Mouse (Mus musculus) small intestine, adult 2 months (tissue): ENCODE data around the gene Dock2.

ENCODE experiments used
- CTCF ChIP-seq: fragments of 200-500 bp; IDR thresholded peaks from 2 replicates; pipeline ENCODE4 v1.5.1; 2012; ENCODE audit warnings: low read depth, mild to moderate bottlenecking, control low read depth, inconsistent platforms, low read length, moderate library complexity, mixed read lengths; ENCODE audit not compliant: insufficient replicate concordance, insufficient read length; ENCODE audit errors: extremely low read depth
- POLR2A ChIP-seq: fragments of 200-500 bp; IDR thresholded peaks from 2 replicates; pipeline ENCODE4 v1.6.1; 2012; ENCODE audit warnings: low read depth, mild to moderate bottlenecking, control low read depth, inconsistent platforms, low read length, moderate library complexity

DNA sequence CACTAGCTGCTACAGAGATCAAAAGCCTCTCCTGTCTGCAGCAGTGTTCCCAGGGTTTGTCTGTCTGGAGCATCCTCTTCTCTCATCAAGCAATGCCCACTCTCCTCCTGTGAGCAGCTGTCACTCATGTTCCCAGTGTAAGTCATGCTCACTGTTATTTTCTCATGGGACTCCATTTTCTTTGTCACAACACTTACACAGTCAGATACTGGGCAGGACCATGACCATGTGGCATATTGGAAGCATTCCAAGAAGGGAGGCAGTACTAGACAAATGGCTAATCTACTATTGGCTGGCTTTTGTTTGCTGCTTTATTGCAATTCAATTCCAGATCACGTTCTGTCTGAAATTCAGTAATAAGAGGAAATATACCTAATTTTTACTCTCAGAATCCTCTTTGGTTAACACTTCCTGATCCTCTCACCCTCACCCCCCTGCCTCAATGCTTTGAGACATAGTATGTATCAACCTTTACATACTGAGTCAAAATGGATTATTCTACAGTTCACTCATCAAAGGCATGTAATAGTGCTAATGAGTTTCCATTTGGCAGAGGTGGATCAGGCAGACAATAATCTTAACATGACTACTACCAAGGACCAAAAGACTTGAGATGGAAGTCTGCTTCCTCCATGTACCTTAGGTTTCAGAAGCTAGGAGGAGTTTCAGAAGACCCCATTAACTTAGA, 398.5 kb downstream of the Dock2 start:
- TF ChIP-seq CTCF, result no peak
- TF ChIP-seq POLR2A, result no peak
